Mouse (Mus musculus) G1E (cell line): ENCODE measurements around the gene Cntd1.

Experiments
- CTCF ChIP-seq: IDR thresholded peaks from 2 replicates; pipeline ENCODE4 v1.5.1; 2012; ENCODE audit warnings: low read depth, low read length, inconsistent platforms, mixed read lengths
- GATA1 ChIP-seq: IDR thresholded peaks from 2 replicates; pipeline ENCODE4 v1.6.1; 2012; ENCODE audit warnings: borderline replicate concordance, low read length, inconsistent platforms, mixed read lengths
- GATA2 ChIP-seq: IDR thresholded peaks from 2 replicates; pipeline ENCODE4 v1.6.1; 2012; ENCODE audit warnings: low read depth, low read length, inconsistent platforms, borderline replicate concordance

DNA sequence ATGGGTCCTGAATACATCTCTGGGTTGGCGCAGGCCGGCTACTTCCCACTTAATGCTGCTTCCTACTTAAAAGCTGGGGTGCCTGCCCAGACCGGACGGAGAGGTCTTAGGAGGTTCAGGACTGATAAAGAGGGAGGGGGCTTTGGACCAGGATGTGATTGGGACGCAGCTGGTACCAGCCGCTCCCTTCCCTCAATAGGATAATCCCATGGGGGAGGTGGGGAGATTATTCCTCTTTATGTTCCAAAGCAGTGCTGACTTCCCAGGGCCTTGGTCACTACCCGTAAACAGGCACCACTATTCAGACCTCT is 32.2 kb upstream of the Cntd1 start:
- TF ChIP-seq CTCF (no peak), GATA2 (no peak), GATA1 (no peak)
